Mouse (Mus musculus): Measurements from ENCODE around the gene Gm266. TPM values are rescaled to one million over a fixed set of nuclear protein-coding genes. Genes with fewer than 3 reads are reported as not detected.
"Not testable (repeated sequence)": the region's sequence is repeated elsewhere in the genome, so short reads cannot be mapped to it uniquely, and the experiment has no call there.

The Gm266 gene
- 6.4 and 7.4 TPM in 2 replicates for polyA plus RNA-seq (2012; rRNA removed)

DNA sequence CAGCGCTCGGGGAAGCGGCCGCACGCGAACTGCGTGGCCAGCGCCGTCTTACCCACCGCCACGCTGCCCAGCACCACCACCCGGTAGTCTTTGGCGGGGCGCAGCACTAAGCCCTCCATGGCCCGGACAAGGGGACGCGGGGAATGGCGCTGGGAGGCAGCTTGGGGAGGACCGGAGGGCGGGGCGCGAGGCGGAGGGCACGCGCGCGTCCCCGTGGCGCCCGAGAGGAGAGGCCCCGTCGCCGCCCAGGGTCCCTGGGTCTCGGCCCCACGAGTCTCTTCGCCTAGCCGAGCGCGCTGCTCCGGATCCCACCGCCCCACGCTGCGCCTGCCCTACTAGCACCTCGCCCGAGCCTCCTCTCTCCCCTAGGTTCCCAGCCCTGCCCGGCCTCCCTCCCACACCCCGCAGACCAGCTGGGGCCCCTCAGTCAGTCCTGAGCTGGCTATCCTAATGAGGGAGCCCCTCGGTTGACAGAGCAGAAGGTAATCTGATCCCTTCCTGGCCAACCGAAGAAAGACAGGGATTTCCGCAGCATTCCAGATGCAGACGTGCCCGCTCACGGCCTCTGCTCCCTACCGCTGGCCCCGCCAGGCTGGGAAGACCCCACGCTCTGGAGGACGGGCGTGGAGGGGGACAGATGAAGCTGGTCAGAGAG lies at the start of gene Gm266:
Gene Gm266, minus strand, starts transcription at position 172 of the 655 bp plus-strand sequence.
- no peak for DNase-seq (ENCODE audit: extremely low spot score in 1 of 2, low spot score in 1 of 2)

DNA sequence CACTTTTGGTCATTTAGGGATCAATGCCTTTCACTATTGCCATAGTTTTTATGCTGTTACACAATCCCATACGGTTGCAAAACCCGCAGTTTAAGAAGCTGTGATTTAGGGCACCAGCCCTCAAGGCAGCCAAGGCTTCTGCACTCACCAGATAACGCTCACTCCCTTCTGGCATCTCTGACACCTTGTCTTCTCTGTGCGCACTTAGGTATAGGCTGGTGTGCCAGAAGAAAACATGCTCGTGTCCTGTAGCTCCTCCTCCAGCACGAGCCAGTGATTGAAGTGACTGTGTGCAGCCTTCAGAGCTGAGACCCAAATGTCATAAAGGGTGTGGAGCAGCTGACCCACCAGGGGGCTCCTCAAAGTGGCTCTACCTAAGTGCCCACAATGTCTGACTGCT lies 49.7 kb upstream of the Gm266 start:
- no peak for DNase-seq (ENCODE audit: extremely low spot score in 1 of 2, low spot score in 1 of 2)

DNA sequence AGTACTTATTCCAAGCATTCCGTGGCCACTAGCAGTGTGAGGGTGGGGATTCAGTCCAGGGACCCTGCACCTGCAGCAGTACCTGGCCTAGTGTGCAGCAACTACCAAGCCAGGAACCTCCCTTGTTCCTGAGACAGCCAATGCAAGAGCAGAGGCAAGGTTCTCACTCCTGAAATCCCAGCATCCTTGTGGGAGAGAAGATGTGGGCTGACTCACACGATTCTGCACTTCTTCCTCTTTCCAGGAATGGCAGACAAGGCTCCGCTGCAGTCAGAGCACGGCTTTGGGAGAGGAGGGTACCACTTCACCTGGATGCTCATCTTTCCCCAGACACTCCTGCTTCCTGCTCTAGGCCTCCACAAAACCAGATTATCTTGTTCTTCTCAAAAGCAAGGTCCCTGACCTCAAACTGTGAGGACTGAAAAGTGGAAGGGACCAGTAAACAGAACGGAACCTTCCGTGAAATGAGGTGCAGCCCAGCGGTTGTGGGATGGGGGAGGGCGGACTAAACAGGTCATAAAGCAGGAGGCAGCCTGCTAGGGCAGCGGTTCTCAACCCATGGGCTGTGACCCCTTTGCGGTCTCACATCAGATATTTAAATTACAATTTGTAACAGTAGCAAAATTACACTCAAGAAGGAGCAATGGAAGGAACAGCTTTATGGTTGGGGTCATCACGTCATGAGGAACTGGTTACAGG lies 47.6 kb upstream of the Gm266 start:
- DNase-seq (ENCODE audit: extremely low spot score in 1 of 2, low spot score in 1 of 2): peak in 1 of 2 experiments; percentile 72

DNA sequence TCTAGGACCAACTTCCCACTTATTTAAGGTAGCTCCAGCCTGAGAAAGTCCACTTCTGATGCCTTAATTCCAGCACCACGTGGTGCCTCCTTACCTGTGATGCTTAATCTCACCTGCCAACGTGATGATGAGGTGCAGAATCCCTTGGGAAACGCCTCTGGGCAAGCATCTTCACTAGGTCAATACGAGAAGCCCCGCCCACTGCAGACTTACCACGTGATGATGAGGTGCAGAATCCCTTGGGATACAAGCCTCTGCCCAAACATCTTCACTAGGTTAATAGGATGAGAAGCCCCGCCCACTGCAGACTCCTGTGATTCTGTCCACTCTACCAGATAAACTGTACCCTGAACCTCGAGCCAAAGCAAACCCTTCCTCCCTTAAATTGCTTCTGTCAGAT lies 43.6 kb upstream of the Gm266 start:
- DNase-seq (ENCODE audit: extremely low spot score in 1 of 2, low spot score in 1 of 2): no peak

DNA sequence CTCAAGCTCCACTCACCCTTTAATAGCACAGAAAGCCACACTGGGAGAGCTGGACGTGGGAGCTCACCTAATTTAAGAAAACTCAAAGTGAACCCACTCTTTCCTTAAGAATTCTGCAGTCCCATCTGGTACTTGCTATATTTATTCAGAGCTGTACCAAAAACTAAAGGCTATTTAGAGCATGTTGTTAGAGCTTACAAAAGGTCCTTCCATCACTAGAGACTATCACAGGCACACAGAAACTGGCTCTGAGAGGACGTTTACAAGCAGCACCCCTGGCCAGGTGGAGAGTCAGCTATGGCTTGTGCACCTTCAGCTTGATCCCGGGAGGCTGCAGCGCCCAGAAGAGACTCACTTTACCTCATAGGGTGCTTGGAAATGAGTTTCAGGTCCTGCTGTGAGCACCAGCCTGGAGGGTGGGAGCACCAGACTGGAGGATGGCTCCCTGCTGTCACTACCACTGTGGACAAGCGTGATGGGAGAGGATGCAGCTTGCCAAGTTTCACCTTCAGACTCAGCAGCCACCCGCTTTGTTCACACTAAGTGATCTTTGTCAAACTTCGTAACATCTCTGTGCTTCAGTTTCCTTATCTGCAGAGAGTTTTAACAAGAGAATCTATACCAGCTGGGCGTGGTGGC lies 42.1 kb upstream of the Gm266 start:
- peak; percentile 69 to 76 for DNase-seq (ENCODE audit: extremely low spot score in 1 of 2, low spot score in 1 of 2)

DNA sequence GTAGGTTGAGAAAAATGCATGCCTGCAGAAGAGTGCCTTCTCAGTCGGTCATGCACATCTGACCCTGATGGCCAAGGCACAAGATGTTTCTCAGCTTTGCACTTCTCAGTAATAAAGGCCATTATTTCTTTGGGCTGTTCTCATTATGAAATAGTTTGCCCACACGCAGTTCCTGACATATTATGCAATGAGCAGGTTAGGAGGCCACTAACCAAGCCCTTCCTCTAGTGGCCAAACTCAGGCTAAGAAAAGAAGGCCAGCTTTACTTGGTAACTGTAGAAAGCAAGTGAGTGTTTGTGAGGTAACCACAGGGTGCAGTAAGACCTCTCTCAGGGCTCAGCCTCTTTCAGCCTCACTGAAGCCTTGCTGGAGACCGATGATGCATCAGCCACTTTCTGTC lies 39.3 kb upstream of the Gm266 start:
- DNase-seq (ENCODE audit: extremely low spot score in 1 of 2, low spot score in 1 of 2): no peak

DNA sequence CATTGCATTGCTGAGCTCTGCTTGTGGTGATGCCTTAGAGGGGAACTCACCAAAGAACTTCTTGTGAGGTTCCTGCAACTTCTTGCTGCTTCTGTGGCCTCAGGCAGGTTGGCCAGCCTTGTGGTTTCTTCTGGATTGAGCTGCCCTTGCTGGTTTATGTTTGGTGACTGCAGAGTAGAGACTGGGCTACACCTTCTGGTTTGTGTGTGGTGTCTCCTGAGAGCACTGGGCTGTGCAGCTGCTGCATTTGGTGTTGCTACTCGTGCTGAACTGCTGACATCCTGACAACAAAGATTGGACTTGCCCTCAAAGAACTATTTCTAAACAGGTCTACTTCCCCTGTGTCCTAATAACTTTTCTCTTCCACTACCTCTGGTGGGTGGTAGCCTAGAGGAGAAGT lies 38.8 kb upstream of the Gm266 start:
- DNase-seq (ENCODE audit: extremely low spot score in 1 of 2, low spot score in 1 of 2): no peak

DNA sequence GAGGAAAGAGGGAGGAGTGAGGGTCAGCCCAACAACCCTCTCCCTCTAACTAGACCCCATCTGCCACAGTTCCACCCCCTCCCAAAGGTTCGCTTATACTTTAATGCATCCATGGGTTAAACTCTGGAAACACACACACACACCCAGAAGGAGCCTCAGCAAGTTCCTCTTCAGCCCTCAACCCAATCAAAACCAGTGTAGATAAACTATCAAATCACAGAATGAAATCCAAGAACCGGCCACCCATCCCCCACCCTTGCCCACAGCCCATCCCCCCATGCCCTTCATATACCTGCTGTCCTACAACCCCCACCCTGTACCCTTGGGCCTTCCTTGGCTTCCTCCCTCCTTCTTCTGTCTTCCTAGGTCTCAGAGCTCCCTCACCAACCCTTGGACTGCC lies 35.4 kb upstream of the Gm266 start:
- DNase-seq (ENCODE audit: extremely low spot score in 1 of 2, low spot score in 1 of 2): no peak

DNA sequence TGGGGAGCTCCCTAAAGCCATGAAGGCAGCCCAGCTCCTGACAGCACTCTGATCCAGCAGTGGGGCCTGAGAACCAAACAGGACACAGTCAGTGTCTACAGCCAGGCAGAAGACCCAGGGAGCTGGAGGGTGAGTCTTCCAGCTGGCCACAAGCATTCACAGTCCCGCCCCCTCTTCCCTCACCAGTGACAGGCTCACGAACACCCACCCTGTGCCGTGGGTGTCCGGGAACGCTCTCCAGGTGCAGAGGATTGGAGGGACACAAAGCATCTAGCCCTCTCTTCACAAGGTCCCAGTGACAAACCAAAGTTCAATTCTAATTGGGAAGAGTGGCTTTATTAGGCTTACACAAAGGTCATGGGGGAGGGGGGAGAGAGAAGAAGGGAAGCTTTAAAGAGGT lies 34.2 kb upstream of the Gm266 start:
- no peak for DNase-seq (ENCODE audit: extremely low spot score in 1 of 2, low spot score in 1 of 2)

DNA sequence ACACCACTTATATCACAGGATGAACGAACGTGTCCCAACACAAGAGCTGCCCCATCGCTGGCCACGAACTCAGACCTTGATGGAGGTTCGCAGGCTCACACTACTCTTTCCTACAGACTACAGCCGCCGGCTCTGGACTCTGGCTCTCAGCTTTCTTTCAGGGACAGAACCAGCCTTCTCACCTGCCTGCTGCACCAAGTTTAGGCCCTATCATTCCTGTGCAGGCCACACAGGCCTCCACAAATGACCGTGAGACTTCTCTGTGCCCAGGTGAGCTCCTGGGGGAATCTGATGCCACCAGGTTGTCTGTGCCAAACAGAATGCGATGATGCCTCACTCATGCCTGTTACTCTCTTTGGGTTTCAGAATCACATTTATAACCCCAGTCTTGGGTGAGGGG lies 32.8 kb upstream of the Gm266 start:
- no peak for DNase-seq (ENCODE audit: extremely low spot score in 1 of 2, low spot score in 1 of 2)

DNA sequence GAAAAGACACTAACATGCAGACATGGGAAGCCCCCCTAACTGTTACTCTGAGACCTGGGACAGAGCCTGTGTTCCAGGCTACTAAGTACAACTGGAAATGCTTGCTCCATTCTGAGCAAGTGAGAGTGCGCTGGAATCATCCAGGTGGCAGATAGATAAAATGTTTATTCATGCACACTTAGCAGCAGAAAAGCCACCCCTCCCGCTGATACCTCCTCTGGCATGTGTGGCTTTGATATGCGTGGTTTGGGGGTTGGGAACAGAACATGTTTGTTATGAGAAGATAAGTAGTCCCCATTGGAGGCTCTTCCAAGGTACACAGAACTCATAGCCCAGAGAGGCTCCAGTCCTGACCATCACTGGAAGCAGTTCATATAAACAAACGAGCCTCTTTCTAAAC lies 32.3 kb upstream of the Gm266 start:
- DNase-seq (ENCODE audit: extremely low spot score in 1 of 2, low spot score in 1 of 2): no peak

DNA sequence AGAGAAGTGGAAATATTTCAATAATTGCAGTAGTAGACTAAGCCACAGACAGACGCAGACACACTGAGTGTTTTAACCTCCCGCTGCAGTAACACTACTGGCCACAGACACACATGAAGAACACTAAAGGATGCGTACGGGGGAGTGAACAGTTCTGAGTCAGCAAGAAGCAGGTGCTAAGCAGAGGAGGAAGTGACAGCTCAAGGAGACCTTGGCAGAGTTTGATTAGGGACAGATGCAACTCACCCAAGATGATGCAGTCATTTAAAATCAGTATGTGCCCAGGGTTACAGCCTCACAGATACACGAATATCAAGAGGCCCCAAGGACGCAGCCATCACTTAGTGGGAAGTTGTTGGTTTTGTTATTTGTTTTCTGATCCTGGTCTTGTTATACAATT lies 31.2 kb upstream of the Gm266 start:
- DNase-seq (ENCODE audit: extremely low spot score in 1 of 2, low spot score in 1 of 2): no peak

DNA sequence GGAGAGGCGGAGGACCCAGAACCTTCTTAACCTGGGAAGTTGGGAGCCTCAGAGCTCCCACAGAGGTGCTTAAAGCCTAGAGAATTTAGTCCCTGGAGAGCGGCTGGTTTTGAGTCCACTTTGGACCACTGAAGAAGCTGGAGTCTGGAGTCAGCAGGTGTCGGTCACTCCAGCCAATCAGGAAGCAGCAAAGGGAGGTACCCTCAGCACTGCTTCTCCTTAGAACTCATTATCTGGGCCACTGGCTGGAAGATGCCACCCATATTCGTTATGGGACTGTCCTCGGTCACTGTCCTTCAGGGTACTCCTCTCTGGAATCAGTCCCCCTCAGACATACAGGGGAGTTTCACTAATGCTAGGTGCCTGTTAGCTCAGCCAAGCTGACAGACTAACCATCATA lies 30.3 kb upstream of the Gm266 start:
- no peak for DNase-seq (ENCODE audit: extremely low spot score in 1 of 2, low spot score in 1 of 2)

DNA sequence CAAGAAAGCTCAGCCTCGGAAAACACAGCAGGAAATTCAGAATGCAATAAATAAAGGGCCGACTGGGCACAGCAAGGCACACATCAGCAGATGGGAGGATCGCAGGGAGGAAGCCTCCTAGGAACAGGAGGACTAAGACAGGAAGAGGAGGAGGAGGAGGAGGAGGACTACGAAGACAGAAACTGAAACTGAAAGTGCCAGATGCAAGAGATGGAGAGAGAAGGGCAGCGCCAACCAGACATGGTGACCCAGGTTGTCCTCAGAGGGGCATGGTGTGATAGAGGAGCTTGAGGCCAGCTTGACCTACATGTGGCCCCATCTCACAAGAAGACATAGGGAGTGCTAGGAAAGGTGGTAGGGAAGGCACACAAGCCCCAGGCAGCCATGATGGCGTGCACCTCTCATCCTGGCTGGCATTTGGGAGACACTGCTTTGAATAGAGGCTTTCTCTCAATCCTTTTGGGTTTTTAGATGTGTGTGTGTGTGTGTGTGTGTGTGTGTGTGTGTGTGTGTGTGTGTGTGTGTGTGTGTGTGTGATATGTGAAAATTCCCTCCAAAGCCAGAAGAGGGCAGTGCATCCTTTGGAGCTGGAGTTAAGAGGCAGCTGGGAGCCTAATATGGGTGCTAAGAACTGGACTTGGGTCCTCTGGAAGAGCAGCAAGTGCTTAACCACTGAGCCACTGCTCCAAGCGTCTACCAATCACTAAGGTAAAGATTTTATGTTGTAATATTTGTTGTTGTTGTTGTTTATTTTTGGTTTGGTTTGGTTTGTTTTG lies 29.4 kb upstream of the Gm266 start:
- no peak for DNase-seq (ENCODE audit: extremely low spot score in 1 of 2, low spot score in 1 of 2)

DNA sequence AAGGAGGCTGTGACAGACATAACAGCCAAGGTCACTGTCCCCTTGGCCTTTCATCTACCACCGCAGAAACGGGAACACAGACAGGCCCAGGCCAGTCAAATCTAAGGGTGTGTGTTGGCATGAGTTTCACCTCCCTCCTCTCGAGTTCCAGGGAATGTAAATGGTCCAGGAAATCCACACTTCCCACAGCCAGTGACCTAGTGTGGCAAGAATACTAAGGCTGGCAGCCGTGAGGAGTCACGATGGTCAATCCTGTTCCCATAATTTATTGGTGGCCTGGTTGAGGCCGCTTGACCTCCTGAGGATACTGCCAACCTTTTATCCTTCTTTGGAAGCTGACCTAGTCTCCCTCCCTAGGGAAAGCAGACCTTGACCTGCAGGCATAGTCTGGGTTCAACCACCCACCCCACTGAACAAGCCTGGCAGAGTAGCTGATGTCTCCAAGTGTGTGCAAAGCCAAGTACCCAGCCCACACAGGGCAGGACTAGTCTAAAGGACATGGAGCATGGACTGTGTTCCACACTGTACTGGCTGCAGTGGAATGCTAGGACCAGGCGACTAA lies 28.7 kb upstream of the Gm266 start:
- DNase-seq (ENCODE audit: extremely low spot score in 1 of 2, low spot score in 1 of 2): no peak

DNA sequence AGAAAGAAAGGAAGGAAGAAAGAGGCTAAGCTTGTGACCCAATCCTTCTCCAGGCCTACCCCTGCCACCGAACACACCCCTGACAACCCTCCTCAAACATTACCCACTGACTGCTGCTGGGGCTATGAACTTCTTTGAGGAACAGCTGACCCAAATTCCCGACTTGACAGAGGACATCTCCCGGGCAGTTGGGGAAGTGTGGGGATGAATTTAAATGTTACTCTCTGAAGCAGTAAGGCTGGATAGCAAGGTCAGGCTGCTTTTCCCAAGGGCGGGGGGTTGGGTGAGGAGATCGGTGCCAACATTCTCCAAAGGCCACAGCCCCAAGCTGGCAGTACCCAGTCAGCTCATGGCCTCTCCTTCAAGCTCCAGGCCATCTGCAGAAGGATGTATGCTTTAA lies 28.1 kb upstream of the Gm266 start:
- DNase-seq (ENCODE audit: extremely low spot score in 1 of 2, low spot score in 1 of 2): no peak

DNA sequence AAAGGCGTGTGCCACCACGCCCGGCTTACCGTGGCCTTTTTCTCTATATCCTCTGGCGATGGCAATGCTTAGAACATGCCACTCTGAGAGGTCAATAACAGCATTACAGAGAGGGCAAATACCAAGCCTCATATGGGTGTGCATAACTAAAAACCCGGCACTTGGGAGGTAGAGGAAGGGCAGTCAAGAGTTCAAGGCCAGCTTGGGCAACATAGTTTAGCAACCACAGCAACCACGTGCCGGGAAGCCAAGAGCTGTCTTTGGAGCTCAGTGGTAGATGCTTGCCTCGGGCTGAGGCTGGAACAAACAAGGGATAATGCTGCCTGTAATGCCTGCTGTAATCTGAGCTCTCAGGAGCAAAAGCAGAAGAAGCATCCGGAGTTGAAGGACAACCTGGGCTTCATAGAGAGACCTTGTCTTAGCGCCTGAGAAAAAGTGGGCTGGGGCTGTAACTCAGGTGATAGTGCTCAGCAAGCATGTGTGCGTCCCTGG lies 27.0 kb upstream of the Gm266 start:
- no peak for DNase-seq (ENCODE audit: extremely low spot score in 1 of 2, low spot score in 1 of 2)

DNA sequence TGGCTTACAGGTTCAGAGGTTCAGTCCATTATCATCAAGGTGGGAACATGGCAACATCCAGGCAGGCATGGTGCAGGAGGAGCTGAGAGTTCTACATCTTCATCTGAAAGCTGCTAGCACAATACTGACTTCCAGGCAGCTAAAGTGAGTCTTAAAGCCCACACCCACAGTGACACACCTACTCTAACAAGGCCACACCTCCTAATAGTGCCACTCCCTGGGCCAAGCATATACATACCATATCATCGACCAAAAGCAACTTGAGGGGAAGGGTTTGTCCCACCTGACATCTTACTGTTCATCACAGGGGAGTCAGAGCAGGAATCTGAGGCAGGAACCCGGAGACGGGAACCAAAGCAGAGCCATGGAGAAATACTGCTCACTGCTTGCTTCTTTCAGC lies 22.8 kb upstream of the Gm266 start:
- DNase-seq (ENCODE audit: extremely low spot score in 1 of 2, low spot score in 1 of 2): not testable (repeated sequence)

DNA sequence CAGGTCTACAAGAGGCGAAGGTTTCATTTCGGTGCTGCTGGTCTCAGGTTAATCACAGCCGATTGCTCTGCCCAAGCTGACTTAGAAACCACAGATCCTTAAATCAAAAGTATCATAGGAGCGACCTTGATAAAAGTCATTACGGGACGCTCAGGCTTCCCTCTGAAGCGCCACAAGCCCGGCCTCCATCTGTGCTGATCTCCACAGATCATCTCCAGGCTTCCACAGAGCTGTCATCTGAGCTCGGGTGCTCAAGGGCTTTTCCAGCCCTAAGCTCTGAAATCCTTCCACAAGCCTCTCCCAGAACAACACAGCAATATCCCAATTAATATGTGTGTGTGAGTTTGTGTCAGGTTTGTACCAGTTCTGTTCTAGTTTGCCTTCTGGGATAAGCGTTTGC lies 22.3 kb upstream of the Gm266 start:
- DNase-seq (ENCODE audit: extremely low spot score in 1 of 2, low spot score in 1 of 2): no peak

DNA sequence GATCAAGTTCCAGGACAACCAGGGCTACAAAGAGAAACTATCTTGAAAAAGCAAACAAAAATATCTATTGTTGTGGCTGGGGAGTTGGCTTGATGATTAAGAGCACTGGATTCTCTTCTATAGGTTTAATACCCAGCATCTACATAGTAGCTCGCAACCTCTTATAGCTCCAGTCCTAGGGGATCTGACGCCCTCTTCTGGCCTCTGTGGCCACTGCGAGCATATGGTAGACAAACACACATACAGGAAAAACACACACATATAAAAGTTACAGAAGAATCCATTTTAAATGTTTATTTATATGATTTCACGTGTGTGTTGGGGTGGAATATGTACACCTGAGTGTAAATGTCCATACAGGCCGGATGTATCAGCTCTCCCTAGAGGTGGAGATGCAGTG lies 21.4 kb upstream of the Gm266 start:
- DNase-seq (ENCODE audit: extremely low spot score in 1 of 2, low spot score in 1 of 2): no peak

DNA sequence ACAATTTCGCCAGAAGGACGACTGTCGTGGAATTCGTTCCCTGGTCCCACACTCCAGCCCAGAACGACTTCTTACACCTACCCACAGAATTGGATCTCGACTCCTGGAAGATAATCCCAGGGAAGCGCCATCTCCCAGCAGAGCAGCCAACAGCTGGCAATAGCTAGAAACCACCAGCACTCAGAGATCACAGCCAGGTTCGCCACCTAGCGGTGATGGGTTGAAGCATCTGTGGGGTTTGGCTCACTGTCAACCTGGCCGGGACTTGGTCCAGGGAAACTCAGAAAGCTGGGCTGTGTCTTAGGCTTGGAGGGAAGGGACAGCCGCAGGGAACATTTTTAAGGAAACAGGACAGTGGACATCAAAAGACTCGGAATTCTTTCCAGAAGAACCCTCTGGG lies 19.3 kb upstream of the Gm266 start:
- DNase-seq (ENCODE audit: extremely low spot score in 1 of 2, low spot score in 1 of 2): peak; percentile 90 to 98

Measured in frontal cortex, adult 2 months (tissue).